Mouse (Mus musculus) forebrain, embryonic 13.5 days (tissue): ENCODE data around the gene Cd33. TPM values are rescaled to one million over a fixed set of nuclear protein-coding genes. Genes with fewer than 3 reads are reported as not detected.

Experiments used
- ATAC-seq: fragments of 200-750 bp; cut with Nextera tagmentation; 2 replicates; pipeline ENCODE4 v1.8.0; 2017
- H3K27ac ChIP-seq: fragments of 300-500 bp; sonication (generic); 2 replicates; pipeline ENCODE4 v1.5.1; 2015; ENCODE audit warnings: inconsistent platforms, mild to moderate bottlenecking, moderate library complexity
- H3K27me3 ChIP-seq: fragments of 300-500 bp; sonication (generic); 2 replicates; pipeline ENCODE4 v1.6.1; 2015; ENCODE audit warnings: mild to moderate bottlenecking, inconsistent platforms
- H3K36me3 ChIP-seq: fragments of 300-500 bp; sonication (generic); 2 replicates; pipeline ENCODE4 v1.6.1; 2015; ENCODE audit warnings: mild to moderate bottlenecking, inconsistent platforms; ENCODE audit not compliant: poor library complexity, severe bottlenecking
- H3K4me1 ChIP-seq: fragments of 300-500 bp; sonication (generic); 2 replicates; pipeline ENCODE4 v1.6.1; 2015; ENCODE audit warnings: inconsistent platforms
- H3K4me2 ChIP-seq: fragments of 300-500 bp; sonication (generic); 2 replicates; pipeline ENCODE4 v1.6.1; 2015; ENCODE audit warnings: inconsistent platforms, mild to moderate bottlenecking, moderate library complexity
- H3K4me3 ChIP-seq: fragments of 300-500 bp; sonication (generic); 2 replicates; pipeline ENCODE4 v1.5.1; 2015; ENCODE audit warnings: mild to moderate bottlenecking, inconsistent platforms
- H3K9ac ChIP-seq: fragments of 300-500 bp; sonication (generic); 2 replicates; pipeline ENCODE4 v1.6.1; 2015; ENCODE audit warnings: mild to moderate bottlenecking, inconsistent platforms
- H3K9me3 ChIP-seq: fragments of 300-500 bp; sonication (generic); replicated peaks from 2 replicates; pipeline ENCODE4 v1.6.1; 2016; ENCODE audit warnings: inconsistent platforms
- WGBS: fragments of 180-500 bp; shearing (Covaris S2); methylation state at CpG from one replicate; pipeline ENCODE4 v1.1.7; 2015; 5-methylcytosine and 5-hydroxymethylcytosine counted together
- polyA plus RNA-seq: library from polyadenylated mRNA; unstranded; fragments of >200 nt; fragmentation: Nextera tagmentation; extraction: Ambion mirVana; gene quantifications from 2 replicates; pipeline ENCODE4 v1.2.1, GENCODE M21; 2015

Gene Cd33
- polyA plus RNA-seq, 1 experiment from 2014 or later: 1.5 TPM

- Histone ChIP-seq H3K27me3 (no peaks in the 10 kb centered on the region), H3K36me3 (no peaks in the 10 kb centered on the region), H3K9ac (no peak overlapping the region), H3K27ac (no peak overlapping the region), H3K4me1 (no peaks in the 10 kb centered on the region), H3K4me2 (no peak overlapping the region), H3K4me3 (no peak overlapping the region), H3K9me3 (no peaks in the 10 kb centered on the region)
- 77% methylated on average over 4 of the region's 4 CpGs for WGBS
- ATAC-seq: no peak
These were observed 4.0 kb upstream of the Cd33 start for GRCm38 (mm10) chr7:43548206-43548605.

- Histone ChIP-seq H3K27me3 (no peaks in the 10 kb centered on the region), H3K4me3 (no peak overlapping the region), H3K9ac (no peak overlapping the region), H3K4me2 (no peak overlapping the region), H3K4me1 (no peaks in the 10 kb centered on the region), H3K9me3 (no peaks in the 10 kb centered on the region), H3K27ac (no peak overlapping the region), H3K36me3 (no peaks in the 10 kb centered on the region)
- ATAC-seq: no peak
- WGBS: 42% methylated on average over 5 of the region's 5 CpGs
These were observed 3.4 kb upstream of the Cd33 start for GRCm38 (mm10) chr7:43547666-43548065.

GRCm38 (mm10) chr7:43545656-43546545 is 1.7 kb upstream of the Cd33 start:
- Histone ChIP-seq H3K4me2 (no peak overlapping the region), H3K4me1 (no peaks in the 10 kb centered on the region), H3K9me3 (no peaks in the 10 kb centered on the region), H3K27ac (no peak overlapping the region), H3K36me3 (no peaks in the 10 kb centered on the region), H3K4me3 (no peak overlapping the region), H3K27me3 (no peaks in the 10 kb centered on the region), H3K9ac (no peak overlapping the region)
- ATAC-seq: no peak
- 80% methylated on average over 7 of the region's 7 CpGs for WGBS

GRCm38 (mm10) chr7:43538524-43538923 is 5.7 kb downstream of the Cd33 start:
- Histone ChIP-seq H3K9ac (no peak overlapping the region), H3K4me3 (no peak overlapping the region), H3K4me2 (no peak overlapping the region), H3K4me1 (no peaks in the 10 kb centered on the region), H3K9me3 (no peaks in the 10 kb centered on the region), H3K27me3 (no peaks in the 10 kb centered on the region), H3K27ac (no peak overlapping the region), H3K36me3 (no peaks in the 10 kb centered on the region)
- 76% methylated on average over 4 of the region's 4 CpGs for WGBS
- ATAC-seq: no peak

GRCm38 (mm10) chr7:43532936-43533505 is 11.2 kb downstream of the Cd33 start:
- Histone ChIP-seq H3K4me3 (no peak overlapping the region), H3K9ac (no peak overlapping the region), H3K4me2 (no peak overlapping the region), H3K36me3 (no peaks in the 10 kb centered on the region), H3K27ac (no peak overlapping the region), H3K9me3 (no peaks in the 10 kb centered on the region), H3K4me1 (no peaks in the 10 kb centered on the region), H3K27me3 (no peaks in the 10 kb centered on the region)
- WGBS: 90% methylated on average over 9 of the region's 9 CpGs
- no peak for ATAC-seq

- no peaks in the 10 kb centered on the region for H3K4me1 ChIP-seq
- no peaks in the 10 kb centered on the region for H3K36me3 ChIP-seq
- no peaks in the 10 kb centered on the region for H3K9me3 ChIP-seq
- H3K4me2 ChIP-seq: no peak overlapping the region
- H3K27ac ChIP-seq: no peak overlapping the region
- H3K27me3 ChIP-seq: no peaks in the 10 kb centered on the region
- no peak overlapping the region for H3K9ac ChIP-seq
- WGBS: 77% methylated on average over 8 of the region's 8 CpGs
- ATAC-seq: no peak
- H3K4me3 ChIP-seq: no peak overlapping the region
These were observed 13.9 kb downstream of the Cd33 start for GRCm38 (mm10) chr7:43530216-43530785.

GRCm38 (mm10) chr7:43525313-43525712 is 18.9 kb downstream of the Cd33 start:
- no peaks in the 10 kb centered on the region for H3K4me1 ChIP-seq
- no peak for ATAC-seq
- 42% methylated on average over 3 of the region's 3 CpGs for whole genome bisulfite sequencing
- no peak overlapping the region for H3K9ac ChIP-seq
- no peak overlapping the region for H3K4me2 ChIP-seq
- H3K27ac ChIP-seq: no peak overlapping the region
- H3K9me3 ChIP-seq: no peaks in the 10 kb centered on the region
- H3K36me3 ChIP-seq: no peaks in the 10 kb centered on the region
- H3K4me3 ChIP-seq: no peak overlapping the region
- no peaks in the 10 kb centered on the region for H3K27me3 ChIP-seq

GRCm38 (mm10) chr7:43522776-43523175 is 21.5 kb downstream of the Cd33 start:
- H3K4me1 ChIP-seq: no peaks in the 10 kb centered on the region
- H3K4me2 ChIP-seq: no peak overlapping the region
- no peaks in the 10 kb centered on the region for H3K9me3 ChIP-seq
- no peaks in the 10 kb centered on the region for H3K27me3 ChIP-seq
- no peak overlapping the region for H3K27ac ChIP-seq
- no peak overlapping the region for H3K9ac ChIP-seq
- no peak overlapping the region for H3K4me3 ChIP-seq
- H3K36me3 ChIP-seq: no peaks in the 10 kb centered on the region
- 82% methylated on average over 2 of the region's 2 CpGs for WGBS
- no peak for ATAC-seq

GRCm38 (mm10) chr7:43518341-43518740 is 25.9 kb downstream of the Cd33 start:
- H3K4me1 ChIP-seq: no peaks in the 10 kb centered on the region
- H3K4me3 ChIP-seq: no peak overlapping the region
- H3K4me2 ChIP-seq: no peak overlapping the region
- no peak overlapping the region for H3K27ac ChIP-seq
- H3K27me3 ChIP-seq: no peaks in the 10 kb centered on the region
- ATAC-seq: no peak
- H3K36me3 ChIP-seq: no peaks in the 10 kb centered on the region
- H3K9ac ChIP-seq: no peak overlapping the region
- H3K9me3 ChIP-seq: no peaks in the 10 kb centered on the region
- 84% methylated on average over 15 of the region's 15 CpGs for WGBS

GRCm38 (mm10) chr7:43515076-43515475 is 29.2 kb downstream of the Cd33 start:
- no peak overlapping the region for H3K27ac ChIP-seq
- ATAC-seq: no peak
- H3K4me2 ChIP-seq: no peak overlapping the region
- H3K9ac ChIP-seq: no peak overlapping the region
- no peaks in the 10 kb centered on the region for H3K9me3 ChIP-seq
- no peaks in the 10 kb centered on the region for H3K27me3 ChIP-seq
- H3K4me1 ChIP-seq: no peaks in the 10 kb centered on the region
- WGBS: 86% methylated on average over 5 of the region's 5 CpGs
- H3K36me3 ChIP-seq: no peaks in the 10 kb centered on the region
- no peak overlapping the region for H3K4me3 ChIP-seq

GRCm38 (mm10) chr7:43512519-43512918 is 31.7 kb downstream of the Cd33 start:
- ATAC-seq: no peak
- 86% methylated on average over 4 of the region's 4 CpGs for WGBS
- Histone ChIP-seq H3K36me3 (no peaks in the 10 kb centered on the region), H3K4me3 (no peak overlapping the region), H3K9me3 (no peaks in the 10 kb centered on the region), H3K4me1 (no peaks in the 10 kb centered on the region), H3K27me3 (no peaks in the 10 kb centered on the region), H3K4me2 (no peak overlapping the region), H3K27ac (no peak overlapping the region), H3K9ac (no peak overlapping the region)

GRCm38 (mm10) chr7:43511707-43512478 is 32.3 kb downstream of the Cd33 start:
- H3K4me3 ChIP-seq: no peak overlapping the region
- no peaks in the 10 kb centered on the region for H3K4me1 ChIP-seq
- no peak overlapping the region for H3K27ac ChIP-seq
- 66% methylated on average over 4 of the region's 4 CpGs for whole genome bisulfite sequencing
- ATAC-seq: no peak
- H3K27me3 ChIP-seq: no peaks in the 10 kb centered on the region
- no peaks in the 10 kb centered on the region for H3K36me3 ChIP-seq
- H3K4me2 ChIP-seq: no peak overlapping the region
- no peak overlapping the region for H3K9ac ChIP-seq
- H3K9me3 ChIP-seq: no peaks in the 10 kb centered on the region
